Mouse (Mus musculus) hindbrain, postnatal 0 days (tissue): Measurements from ENCODE around the gene Nudt2. TPM values are rescaled to one million over a fixed set of nuclear protein-coding genes. Genes with fewer than 3 reads are reported as not detected.

Experiments used
- ATAC-seq: fragments of 200-750 bp; cut with Nextera tagmentation; 2 replicates; pipeline ENCODE4 v1.8.0; 2017; ENCODE audit warnings: mild to moderate bottlenecking, moderate TSS enrichment, moderate library complexity
- DNase-seq: peaks from one replicate; pipeline ENCODE4 v3.0.0-alpha.2; 2015; ENCODE audit warnings: low spot score
- H3K27ac ChIP-seq: fragments of 300-500 bp; sonication (generic); 2 replicates; pipeline ENCODE4 v1.5.1; 2014; ENCODE audit warnings: mild to moderate bottlenecking
- H3K27me3 ChIP-seq: fragments of 300-500 bp; sonication (generic); 2 replicates; pipeline ENCODE4 v1.6.1; 2014; ENCODE audit warnings: low read length, mixed read lengths; ENCODE audit not compliant: insufficient read depth
- H3K36me3 ChIP-seq: fragments of 300-500 bp; sonication (generic); 2 replicates; pipeline ENCODE4 v1.6.1; 2014; ENCODE audit warnings: low read length, mixed read lengths; ENCODE audit not compliant: insufficient read depth
- H3K4me1 ChIP-seq: fragments of 300-500 bp; sonication (generic); 2 replicates; pipeline ENCODE4 v1.6.1; 2014; ENCODE audit warnings: antibody characterized with exemption, low read length, mixed read lengths; ENCODE audit not compliant: insufficient read depth
- H3K4me2 ChIP-seq: fragments of 300-500 bp; sonication (generic); 2 replicates; pipeline ENCODE4 v1.6.1; 2014; ENCODE audit warnings: low read depth, mild to moderate bottlenecking, low read length, moderate library complexity, mixed read lengths
- H3K4me3 ChIP-seq: fragments of 300-500 bp; sonication (generic); 2 replicates; pipeline ENCODE4 v1.5.1; 2014; ENCODE audit warnings: low read length
- H3K9ac ChIP-seq: fragments of 300-500 bp; sonication (generic); replicated peaks from 2 replicates; pipeline ENCODE4 v1.6.1; 2014; ENCODE audit warnings: mild to moderate bottlenecking, low read length, moderate library complexity, mixed read lengths
- H3K9me3 ChIP-seq: fragments of 300-500 bp; sonication (generic); 2 replicates; pipeline ENCODE4 v1.6.1; 2016; ENCODE audit warnings: low read length, mixed read lengths
- CTCF ChIP-seq: IDR thresholded peaks from 2 replicates; pipeline ENCODE4 v1.5.1; 2016; ENCODE audit warnings: antibody characterized with exemption, control low read depth, low read depth
- WGBS: fragments of 180-500 bp; shearing (Covaris S2); extraction: QIAGEN DNeasy Blood & Tissue Kit; methylation state at CpG from one replicate; pipeline ENCODE4 v1.1.7; 2014; 5-methylcytosine and 5-hydroxymethylcytosine counted together
- polyA plus RNA-seq: library from polyadenylated mRNA; unstranded; fragments of >200 nt; fragmentation: Nextera tagmentation; extraction: Ambion mirVana; gene quantifications from 2 replicates; pipeline ENCODE4 v1.2.1, GENCODE M21; 2015
- total RNA-seq: library from RNA; depleted of rRNA; stranded (reverse); fragments of >200 nt; gene quantifications from 2 replicates; pipeline ENCODE4 v1.2.3, GENCODE M21; 2014

Gene Nudt2
- total and polyA plus RNA-seq, 2 experiments from 2014 or later: 29.2 to 71.6 TPM

DNA sequence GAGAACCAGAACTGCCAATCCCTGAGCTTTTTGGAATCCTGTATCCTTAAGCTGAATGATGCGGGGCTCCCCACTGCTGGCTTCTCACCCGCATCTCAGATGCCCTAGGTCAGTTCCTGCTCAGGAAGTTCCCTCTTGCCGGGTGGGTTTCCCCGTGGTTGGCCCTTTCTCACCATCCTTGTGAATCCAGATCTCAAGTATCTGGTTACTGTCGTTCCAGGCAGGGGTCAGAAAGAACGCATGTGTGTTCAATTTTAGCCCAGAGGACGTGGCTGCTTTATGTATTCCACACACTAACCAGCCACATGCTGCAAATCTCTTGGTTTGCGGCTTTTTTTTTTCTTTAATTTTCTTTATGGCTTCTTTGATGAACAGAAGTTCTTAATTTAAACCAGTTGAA is 48.8 kb downstream of the Nudt2 start:
- Histone ChIP-seq H3K9me3 (no peaks in the 10 kb centered on the region), H3K4me2 (peak overlapping the region; percentile 33), H3K4me1 (peaks cover 6% of the 10 kb centered on the region; the same call in 1 of the 2 replicates), H3K27ac (peak overlapping the region; percentile 58; the same call in 1 of the 2 replicates), H3K36me3 (no peaks in the 10 kb centered on the region), H3K9ac (0 out of 2 replicates have a peak overlapping the region, but pooled peaks have one; percentile 9), H3K27me3 (no peaks in the 10 kb centered on the region), H3K4me3 (no peak overlapping the region)
- DNase-seq (peak; percentile 37), ATAC-seq (peak; percentile 41; the same call in 1 of the 2 replicates)
- TF ChIP-seq CTCF: no peak
- WGBS: 16% methylated on average over 8 of the region's 8 CpGs

DNA sequence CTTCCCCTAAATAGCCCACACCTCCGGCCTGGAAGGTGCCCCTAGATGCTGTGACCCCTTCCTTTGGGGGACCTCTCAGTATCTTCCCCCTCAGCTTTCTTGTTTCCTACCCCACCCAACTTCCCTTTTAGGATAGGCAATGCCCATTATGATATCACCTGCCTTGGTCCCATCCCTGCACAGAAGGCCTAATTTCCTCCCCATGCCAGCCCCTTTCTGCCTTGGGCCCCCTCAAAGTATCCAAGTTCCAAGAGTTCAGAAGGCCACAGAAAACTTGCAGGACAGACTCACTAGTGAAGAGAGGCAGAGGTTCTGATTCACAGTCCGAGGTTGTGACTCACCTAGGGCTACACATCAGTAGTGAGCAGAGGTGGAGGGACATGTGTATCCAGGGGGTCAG is 52.3 kb downstream of the Nudt2 start, which contains the start of gene 1110017D15Rik:
TSS of gene 1110017D15Rik (minus strand) at position 101 of the 400 bp plus-strand sequence.
- no peak for DNase-seq
- Histone ChIP-seq H3K4me1 (peaks cover 6% of the 10 kb centered on the region; the same call in 1 of the 2 replicates), H3K9ac (no peak within 1 kb of the TSS), H3K4me3 (no peak within 1 kb of the TSS), H3K4me2 (no peak within 1 kb of the TSS), H3K27ac (no peak within 1 kb of the TSS), H3K27me3 (no peaks in the 10 kb centered on the region), H3K36me3 (peaks cover 17% of the 10 kb centered on the region; the same call in 1 of the 2 replicates), H3K9me3 (no peaks in the 10 kb centered on the region)
- 90% methylated on average over 2 of the region's 2 CpGs for WGBS
- ATAC-seq: no peak
- no peak for TF ChIP-seq CTCF

DNA sequence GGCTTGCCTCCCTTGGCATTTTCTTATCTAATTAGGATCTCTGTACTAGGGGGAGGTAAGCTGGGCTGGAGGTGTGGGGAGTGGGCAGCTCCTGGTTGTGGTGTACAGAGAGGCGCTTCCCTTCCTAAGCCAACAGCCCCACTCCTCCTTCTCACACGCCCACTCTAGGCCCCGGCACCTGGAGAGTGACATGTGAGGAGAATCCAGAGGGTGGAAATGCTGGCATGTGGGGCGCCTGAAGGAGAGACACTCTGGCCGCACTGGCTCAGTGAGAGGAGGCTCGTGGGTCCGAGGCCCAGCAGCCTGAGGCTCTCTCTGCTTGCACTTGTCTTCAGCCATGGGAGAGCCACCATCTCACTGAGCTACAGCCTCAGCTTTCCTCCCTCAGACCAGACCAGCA is 53.4 kb downstream of the Nudt2 start:
- no peak for DNase-seq

DNA sequence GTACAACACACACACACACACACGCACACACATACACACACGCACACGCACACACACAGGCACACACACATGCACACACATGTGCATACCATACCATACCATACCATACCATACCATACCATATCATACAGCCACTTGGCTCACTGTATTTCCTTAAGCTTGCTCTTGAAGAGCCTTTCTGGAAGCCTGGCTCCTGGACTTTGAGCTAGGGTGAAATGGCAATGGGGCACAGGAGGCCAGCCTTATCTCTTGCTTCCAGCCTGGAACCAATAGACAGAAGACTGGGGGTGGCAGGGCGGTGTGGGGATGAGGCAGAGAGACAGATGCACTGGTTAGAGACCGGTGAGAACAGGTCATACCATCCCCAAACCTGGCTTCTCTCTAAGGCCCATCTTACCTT is 54.2 kb downstream of the Nudt2 start:
- ATAC-seq: no peak
- H3K4me1 ChIP-seq: no peaks in the 10 kb centered on the region
- WGBS: 96% methylated on average over 5 of the region's 5 CpGs

More for the DNA sequence above, 53.4 kb downstream of the Nudt2 start:
- peaks cover 4% of the 10 kb centered on the region; the same call in 1 of the 2 replicates for H3K4me1 ChIP-seq
- H3K9ac ChIP-seq: no peak overlapping the region
- H3K36me3 ChIP-seq: peaks cover 17% of the 10 kb centered on the region; the same call in 1 of the 2 replicates
- no peak overlapping the region for H3K4me3 ChIP-seq
- no peak overlapping the region for H3K4me2 ChIP-seq
- TF ChIP-seq CTCF: no peak
- ATAC-seq: no peak
- H3K27ac ChIP-seq: no peak overlapping the region
- no peaks in the 10 kb centered on the region for H3K9me3 ChIP-seq
- WGBS: 82% methylated on average over 7 of the region's 7 CpGs
- no peaks in the 10 kb centered on the region for H3K27me3 ChIP-seq

DNA sequence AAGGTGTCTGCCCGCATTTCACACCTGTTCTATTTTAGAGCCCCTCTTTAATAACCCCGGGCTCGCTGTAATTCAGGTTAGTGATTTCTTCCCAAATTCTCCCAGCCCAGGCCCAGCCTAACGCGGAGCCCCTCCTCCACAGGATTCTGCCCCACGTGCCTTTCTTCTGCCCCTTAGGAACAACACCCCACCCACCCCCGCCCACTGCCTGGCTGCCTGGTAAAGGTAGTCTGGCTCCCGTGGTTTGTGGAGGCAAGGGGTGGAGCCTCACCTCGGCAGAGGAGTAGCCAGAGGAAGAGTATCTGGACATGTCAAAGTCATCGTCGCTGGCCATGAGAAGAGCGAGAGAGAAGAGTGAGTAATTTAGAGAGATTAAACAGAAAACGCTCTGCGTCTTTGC is 55.7 kb downstream of the Nudt2 start:
- no peak for ATAC-seq
- TF ChIP-seq CTCF: no peak
- Histone ChIP-seq H3K4me2 (no peak overlapping the region), H3K27me3 (no peaks in the 10 kb centered on the region), H3K9me3 (no peaks in the 10 kb centered on the region), H3K4me3 (no peak overlapping the region), H3K36me3 (peaks cover 17% of the 10 kb centered on the region; the same call in 1 of the 2 replicates), H3K4me1 (no peaks in the 10 kb centered on the region), H3K9ac (no peak overlapping the region), H3K27ac (no peak overlapping the region)
- no peak for DNase-seq
- 61% methylated on average over 14 of the region's 14 CpGs for WGBS

More for the DNA sequence above, 54.2 kb downstream of the Nudt2 start:
- Histone ChIP-seq H3K4me2 (no peak overlapping the region), H3K36me3 (peaks cover 17% of the 10 kb centered on the region; the same call in 1 of the 2 replicates), H3K9me3 (no peaks in the 10 kb centered on the region), H3K27me3 (no peaks in the 10 kb centered on the region), H3K27ac (no peak overlapping the region), H3K9ac (no peak overlapping the region), H3K4me3 (no peak overlapping the region)
- DNase-seq: no peak
- no peak for TF ChIP-seq CTCF

DNA sequence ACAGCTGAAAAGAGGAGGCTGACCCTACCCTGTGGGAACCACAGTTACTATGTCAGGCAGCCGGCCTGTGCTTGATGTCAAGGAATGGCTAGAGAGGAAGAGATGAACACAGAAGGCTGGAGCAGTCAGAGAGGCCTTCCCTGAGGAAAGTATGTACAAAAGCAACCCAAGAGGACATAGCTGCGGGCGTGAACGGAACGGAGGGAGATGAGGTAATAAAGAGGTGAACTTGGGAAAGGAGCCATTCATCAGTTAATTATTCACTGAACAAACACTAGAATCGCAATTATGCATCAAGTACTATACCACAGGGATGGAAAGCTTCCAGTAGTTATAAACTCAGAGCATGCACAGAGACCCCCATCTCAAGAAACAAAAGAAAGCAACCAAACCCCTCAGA is 57.2 kb downstream of the Nudt2 start:
- Histone ChIP-seq H3K9ac (no peak overlapping the region), H3K27ac (no peak overlapping the region), H3K9me3 (no peaks in the 10 kb centered on the region), H3K4me3 (no peak overlapping the region), H3K27me3 (no peaks in the 10 kb centered on the region), H3K4me2 (no peak overlapping the region), H3K4me1 (peaks cover 10% of the 10 kb centered on the region), H3K36me3 (peaks cover 17% of the 10 kb centered on the region; the same call in 1 of the 2 replicates)
- 67% methylated on average over 6 of the region's 6 CpGs for WGBS
- DNase-seq: no peak
- TF ChIP-seq CTCF: no peak
- no peak for ATAC-seq

DNA sequence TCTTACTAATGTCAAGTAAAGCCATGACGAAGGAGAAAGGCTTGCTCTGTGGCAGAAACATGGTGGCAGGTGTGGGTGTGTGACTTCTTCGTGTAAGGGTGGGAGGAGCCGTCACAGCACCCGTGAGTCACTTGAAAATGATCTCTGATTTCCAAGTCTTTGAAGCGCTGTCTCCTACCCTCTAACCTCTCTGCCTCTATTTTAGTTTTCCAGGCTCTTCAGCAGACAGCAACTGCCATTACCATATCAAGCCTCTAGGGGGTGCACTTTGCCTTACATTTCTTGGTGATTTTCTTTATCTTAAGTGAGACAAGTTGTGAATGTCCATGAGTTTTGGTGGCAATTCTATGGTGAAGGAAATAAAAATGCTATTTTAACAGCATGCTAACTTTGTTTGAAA is 57.8 kb downstream of the Nudt2 start:
- H3K4me1 ChIP-seq: peaks cover 16% of the 10 kb centered on the region
- H3K36me3 ChIP-seq: peaks cover 17% of the 10 kb centered on the region; the same call in 1 of the 2 replicates
- H3K4me3 ChIP-seq: no peak overlapping the region
- H3K27me3 ChIP-seq: no peaks in the 10 kb centered on the region
- 56% methylated on average over 5 of the region's 5 CpGs for WGBS
- no peak overlapping the region for H3K27ac ChIP-seq
- DNase-seq: peak; percentile 80
- peak; percentile 79 for TF ChIP-seq CTCF
- no peak for ATAC-seq
- H3K9me3 ChIP-seq: no peaks in the 10 kb centered on the region
- no peak overlapping the region for H3K9ac ChIP-seq
- H3K4me2 ChIP-seq: no peak overlapping the region
